Mouse (Mus musculus): ENCODE results near the gene Zdhhc17. TPM values are rescaled to one million over a fixed set of nuclear protein-coding genes. Genes with fewer than 3 reads are reported as not detected.
A peak's percentile ranks its signal among the peaks of the same experiment; 100 is the strongest.

Gene Zdhhc17
- 10 to 100 TPM; 25.3 to 29.7 TPM for total RNA-seq (2021)

- intact Hi-C loops (cut with DNase I), result loop anchor here (2.0 to 5.0 kb wide), 4 partner anchors 19 to 83 kb away; no protein-coding TSS in a partner anchor
- peak; percentile 94 for DNase-seq
These were observed at the start of gene Zdhhc17 for GRCm38 (mm10) chr10:111009641-111010479. Zdhhc17 (minus strand) TSS chr10:111010140.

GRCm38 (mm10) chr10:111055770-111056169 is 45.8 kb upstream of the Zdhhc17 start:
- intact Hi-C loops (cut with DNase I), result no loop called here

GRCm38 (mm10) chr10:111051606-111052005 is 41.7 kb upstream of the Zdhhc17 start:
- intact Hi-C loops (cut with DNase I), result no loop called here

More at GRCm38 (mm10) chr10:111055770-111056169, 45.8 kb upstream of the Zdhhc17 start:
- DNase-seq, result no peak

GRCm38 (mm10) chr10:111050511-111050910 is 40.6 kb upstream of the Zdhhc17 start:
- DNase-seq, result no peak
- intact Hi-C loops (cut with DNase I), result no loop called here

More at GRCm38 (mm10) chr10:111051606-111052005, 41.7 kb upstream of the Zdhhc17 start:
- no peak for DNase-seq

GRCm38 (mm10) chr10:111050061-111050460 is 40.1 kb upstream of the Zdhhc17 start:
- intact Hi-C loops (cut with DNase I), result no loop called here

GRCm38 (mm10) chr10:111047895-111048294 is 38.0 kb upstream of the Zdhhc17 start:
- no peak for DNase-seq
- intact Hi-C loops (cut with DNase I), result no loop called here

More at GRCm38 (mm10) chr10:111050061-111050460, 40.1 kb upstream of the Zdhhc17 start:
- DNase-seq, result no peak

- intact Hi-C loops (cut with DNase I), result no loop called here
These were observed 30.2 kb upstream of the Zdhhc17 start for GRCm38 (mm10) chr10:111040078-111040656.

GRCm38 (mm10) chr10:111036851-111037250 is 26.9 kb upstream of the Zdhhc17 start:
- intact Hi-C loops (cut with DNase I), result no loop called here
- DNase-seq, result no peak

More at GRCm38 (mm10) chr10:111040078-111040656, 30.2 kb upstream of the Zdhhc17 start:
- DNase-seq, result no peak

- DNase-seq, result no peak
- intact Hi-C loops (cut with DNase I), result no loop called here
These were observed 25.2 kb upstream of the Zdhhc17 start for GRCm38 (mm10) chr10:111035134-111035533.

- peak; percentile 44 to 56 for DNase-seq
- intact Hi-C loops (cut with DNase I), result loop anchor here (2.0 kb wide), 1 partner anchor 21 kb away; the partner anchor contains the start of gene Zdhhc17
These were observed 21.8 kb upstream of the Zdhhc17 start for GRCm38 (mm10) chr10:111031511-111032365.

- intact Hi-C loops (cut with DNase I), result loop anchor here (2.0 kb wide), 1 partner anchor 20 kb away; the partner anchor contains the start of gene Zdhhc17
- DNase-seq, result no peak
These were observed 20.9 kb upstream of the Zdhhc17 start for GRCm38 (mm10) chr10:111030845-111031244.

- intact Hi-C loops (cut with DNase I), result no loop called here
- no peak for DNase-seq
These were observed 16.2 kb upstream of the Zdhhc17 start for GRCm38 (mm10) chr10:111026106-111026505.

GRCm38 (mm10) chr10:111024746-111025145 is 14.8 kb upstream of the Zdhhc17 start:
- DNase-seq, result no peak
- intact Hi-C loops (cut with DNase I), result no loop called here

GRCm38 (mm10) chr10:111014476-111014875 is 4.5 kb upstream of the Zdhhc17 start:
- DNase-seq, result peak; percentile 54 to 72
- intact Hi-C loops (cut with DNase I), result loop anchor here (5.0 kb wide), 1 partner anchor 48 kb away; no protein-coding TSS in a partner anchor

- DNase-seq, result no peak
- intact Hi-C loops (cut with DNase I), result loop anchor here (5.0 kb wide), 1 partner anchor 49 kb away; no protein-coding TSS in a partner anchor
These were observed 3.3 kb upstream of the Zdhhc17 start for GRCm38 (mm10) chr10:111013265-111013664.

- intact Hi-C loops (cut with DNase I), result loop anchor here (5.0 kb wide), 1 partner anchor 50 kb away; no protein-coding TSS in a partner anchor
- no peak for DNase-seq
These were observed 2.6 kb upstream of the Zdhhc17 start for GRCm38 (mm10) chr10:111012496-111013038.

- peak in 1 of 2 experiments; percentile 23 for DNase-seq
- intact Hi-C loops (cut with DNase I), result loop anchor here (2.0 to 5.0 kb wide), 3 partner anchors 20 to 82 kb away; no protein-coding TSS in a partner anchor
These were observed 1.4 kb upstream of the Zdhhc17 start for GRCm38 (mm10) chr10:111011226-111011765.

GRCm38 (mm10) chr10:111010480-111011225 is 713 bp upstream of the Zdhhc17 start:
- intact Hi-C loops (cut with DNase I), result loop anchor here (2.0 to 5.0 kb wide), 3 partner anchors 20 to 82 kb away; no protein-coding TSS in a partner anchor
- DNase-seq, result peak; percentile 15 to 39
